Mouse (Mus musculus): ENCODE measurements at regions not wholly inside any gene's neighbourhood (a gene's known extent, or its start where the extent isn't known, plus 50 kb on each side); places are given as distances from the start of the nearest gene placed in this dataset.
A peak's percentile ranks its signal among the peaks of the same experiment; 100 is the strongest.

GRCm38 (mm10) chr8:28547236-28547635 lies 1099.8 kb downstream of the Poteg start:
- no peaks in the 10 kb centered on the region for H3K9me3 ChIP-seq (replicated peaks; ENCODE audit: control insufficient read depth, low read length)
- no peak for TF ChIP-seq EP300 (IDR thresholded peaks at IDR 0.05; ENCODE audit: low read depth)
- no peak for TF ChIP-seq CTCF (IDR thresholded peaks at IDR 0.05; ENCODE audit: low read depth)
- H3K4me1 ChIP-seq (ENCODE audit: control insufficient read depth, insufficient read depth) = no peaks in the 10 kb centered on the region
- DNase-seq (ENCODE audit: low spot score) (no peak), ATAC-seq (ENCODE audit: insufficient read depth, low read depth) (no peak)
- no peak overlapping the region for H3K9ac ChIP-seq (replicated peaks; ENCODE audit: low read depth, low read length)
- H3K27ac ChIP-seq (ENCODE audit: low read depth) = no peak overlapping the region
- H3K27me3 ChIP-seq (ENCODE audit: control insufficient read depth, insufficient read depth, low read length) = no peaks in the 10 kb centered on the region
- no peak overlapping the region for H3K4me2 ChIP-seq (ENCODE audit: low read depth, low read length)
- no peaks in the 10 kb centered on the region for H3K36me3 ChIP-seq (replicated peaks; ENCODE audit: control insufficient read depth, insufficient read depth, low read length)
- no peak overlapping the region for H3K4me3 ChIP-seq (ENCODE audit: low read depth, low read length)

- Histone ChIP-seq H3K27me3 (ENCODE audit: control insufficient read depth, insufficient read depth, low read length) (no peaks in the 10 kb centered on the region), H3K4me1 (ENCODE audit: control insufficient read depth, insufficient read depth) (no peaks in the 10 kb centered on the region), H3K4me2 (ENCODE audit: low read depth, low read length) (no peak overlapping the region), H3K9ac (replicated peaks; ENCODE audit: low read depth, low read length) (no peak overlapping the region), H3K36me3 (replicated peaks; ENCODE audit: control insufficient read depth, insufficient read depth, low read length) (no peaks in the 10 kb centered on the region), H3K9me3 (replicated peaks; ENCODE audit: control insufficient read depth, low read length) (no peaks in the 10 kb centered on the region), H3K27ac (ENCODE audit: low read depth) (no peak overlapping the region), H3K4me3 (ENCODE audit: low read depth, low read length) (no peak overlapping the region)
- DNase-seq (ENCODE audit: low spot score) = no peak
- TF ChIP-seq EP300 (IDR thresholded peaks at IDR 0.05; ENCODE audit: low read depth) (no peak), CTCF (IDR thresholded peaks at IDR 0.05; ENCODE audit: low read depth) (no peak)
- ATAC-seq (ENCODE audit: insufficient read depth, low read depth) = 0 out of 2 replicates have a peak, but pooled peaks have one; percentile 53
- WGBS = 57% methylated on average over 9 of the region's 9 CpGs
Measured at GRCm38 (mm10) chr8:28559881-28560280, 1112.4 kb downstream of the Poteg start.

- no peaks in the 10 kb centered on the region for H3K27me3 ChIP-seq (ENCODE audit: control insufficient read depth, insufficient read depth, low read length)
- peak; percentile 62 for TF ChIP-seq CTCF (IDR thresholded peaks at IDR 0.05; ENCODE audit: low read depth)
- no peak for TF ChIP-seq EP300 (IDR thresholded peaks at IDR 0.05; ENCODE audit: low read depth)
- ATAC-seq (ENCODE audit: insufficient read depth, low read depth) = peak; percentile 62; the same call in 1 of the 2 replicates
- no peak overlapping the region for H3K27ac ChIP-seq (ENCODE audit: low read depth)
- no peaks in the 10 kb centered on the region for H3K36me3 ChIP-seq (replicated peaks; ENCODE audit: control insufficient read depth, insufficient read depth, low read length)
- no peak overlapping the region for H3K4me3 ChIP-seq (ENCODE audit: low read depth, low read length)
- peak; percentile 57 for DNase-seq (ENCODE audit: low spot score)
- H3K4me1 ChIP-seq (ENCODE audit: control insufficient read depth, insufficient read depth) = no peaks in the 10 kb centered on the region
- H3K4me2 ChIP-seq (ENCODE audit: low read depth, low read length) = peak overlapping the region; percentile 48
- H3K9ac ChIP-seq (replicated peaks; ENCODE audit: low read depth, low read length) = no peak overlapping the region
- 19% methylated on average over 8 of the region's 8 CpGs for WGBS
- no peaks in the 10 kb centered on the region for H3K9me3 ChIP-seq (replicated peaks; ENCODE audit: control insufficient read depth, low read length)
Measured at GRCm38 (mm10) chr8:28579250-28579651, 1131.8 kb downstream of the Poteg start.

GRCm38 (mm10) chr8:28580821-28581220 lies 1133.4 kb downstream of the Poteg start:
- H3K4me2 ChIP-seq (ENCODE audit: low read depth, low read length) = no peak overlapping the region
- H3K27ac ChIP-seq (ENCODE audit: low read depth) = no peak overlapping the region
- no peak overlapping the region for H3K4me3 ChIP-seq (ENCODE audit: low read depth, low read length)
- 91% methylated on average over 2 of the region's 2 CpGs for WGBS
- H3K4me1 ChIP-seq (ENCODE audit: control insufficient read depth, insufficient read depth) = no peaks in the 10 kb centered on the region
- ATAC-seq (ENCODE audit: insufficient read depth, low read depth) (no peak), DNase-seq (ENCODE audit: low spot score) (no peak)
- TF ChIP-seq CTCF (IDR thresholded peaks at IDR 0.05; ENCODE audit: low read depth) (no peak), EP300 (IDR thresholded peaks at IDR 0.05; ENCODE audit: low read depth) (no peak)
- H3K27me3 ChIP-seq (ENCODE audit: control insufficient read depth, insufficient read depth, low read length) = no peaks in the 10 kb centered on the region
- no peaks in the 10 kb centered on the region for H3K36me3 ChIP-seq (replicated peaks; ENCODE audit: control insufficient read depth, insufficient read depth, low read length)
- H3K9ac ChIP-seq (replicated peaks; ENCODE audit: low read depth, low read length) = no peak overlapping the region
- H3K9me3 ChIP-seq (replicated peaks; ENCODE audit: control insufficient read depth, low read length) = no peaks in the 10 kb centered on the region

GRCm38 (mm10) chr8:28589999-28590398 lies 1142.5 kb downstream of the Poteg start:
- Histone ChIP-seq H3K36me3 (replicated peaks; ENCODE audit: control insufficient read depth, insufficient read depth, low read length) (no peaks in the 10 kb centered on the region), H3K27me3 (ENCODE audit: control insufficient read depth, insufficient read depth, low read length) (no peaks in the 10 kb centered on the region), H3K4me3 (ENCODE audit: low read depth, low read length) (no peak overlapping the region), H3K4me2 (ENCODE audit: low read depth, low read length) (no peak overlapping the region), H3K9ac (replicated peaks; ENCODE audit: low read depth, low read length) (no peak overlapping the region), H3K27ac (ENCODE audit: low read depth) (no peak overlapping the region), H3K4me1 (ENCODE audit: control insufficient read depth, insufficient read depth) (no peaks in the 10 kb centered on the region; the same call in 1 of the 2 replicates), H3K9me3 (replicated peaks; ENCODE audit: control insufficient read depth, low read length) (no peaks in the 10 kb centered on the region)
- ATAC-seq (ENCODE audit: insufficient read depth, low read depth) (no peak), DNase-seq (ENCODE audit: low spot score) (no peak)
- TF ChIP-seq CTCF (IDR thresholded peaks at IDR 0.05; ENCODE audit: low read depth) = no peak
- no peak for TF ChIP-seq EP300 (IDR thresholded peaks at IDR 0.05; ENCODE audit: low read depth)

- Histone ChIP-seq H3K4me1 (ENCODE audit: control insufficient read depth, insufficient read depth) (peaks cover 8% of the 10 kb centered on the region; the same call in 1 of the 2 replicates), H3K9ac (replicated peaks; ENCODE audit: low read depth, low read length) (no peak overlapping the region), H3K27me3 (ENCODE audit: control insufficient read depth, insufficient read depth, low read length) (no peaks in the 10 kb centered on the region), H3K4me3 (ENCODE audit: low read depth, low read length) (peak overlapping the region; percentile 8; the same call in 1 of the 2 replicates), H3K36me3 (replicated peaks; ENCODE audit: control insufficient read depth, insufficient read depth, low read length) (no peaks in the 10 kb centered on the region), H3K27ac (ENCODE audit: low read depth) (peak overlapping the region; percentile 94), H3K9me3 (replicated peaks; ENCODE audit: control insufficient read depth, low read length) (no peaks in the 10 kb centered on the region), H3K4me2 (ENCODE audit: low read depth, low read length) (peak overlapping the region; percentile 53)
- DNase-seq (ENCODE audit: low spot score) = peak; percentile 79
- ATAC-seq (ENCODE audit: insufficient read depth, low read depth) = peak; percentile 72
- 28% methylated on average over 3 of the region's 3 CpGs for WGBS
- TF ChIP-seq EP300 (IDR thresholded peaks at IDR 0.05; ENCODE audit: low read depth) = no peak; the same call in 1 of the 2 replicates
- no peak for TF ChIP-seq CTCF (IDR thresholded peaks at IDR 0.05; ENCODE audit: low read depth)
Measured at GRCm38 (mm10) chr8:28593238-28593637, 1145.8 kb downstream of the Poteg start.

Measured in heart, postnatal 0 days (tissue).